Mouse (Mus musculus) bone marrow, adult 2 months (tissue): Measurements from ENCODE around the gene Sfxn2. TPM values are rescaled to one million over a fixed set of nuclear protein-coding genes. Genes with fewer than 3 reads are reported as not detected.

Experiments used
- H3K27ac ChIP-seq: fragments of 200-500 bp; 2 replicates; pipeline ENCODE4 v1.5.1; 2012; ENCODE audit warnings: low read depth, mild to moderate bottlenecking, control low read depth, inconsistent platforms, low read length; ENCODE audit not compliant: control insufficient read depth, poor library complexity, insufficient read depth
- H3K4me1 ChIP-seq: fragments of 200-500 bp; 2 replicates; pipeline ENCODE4 v1.6.1; 2011; ENCODE audit warnings: low read length; ENCODE audit not compliant: control insufficient read depth, insufficient read depth
- H3K4me3 ChIP-seq: fragments of 200-500 bp; replicated peaks from 2 replicates; pipeline ENCODE3; 2011; ENCODE audit warnings: mild to moderate bottlenecking, low read depth, low read length, control low read depth; ENCODE audit not compliant: control insufficient read depth
- CTCF ChIP-seq: fragments of 200-500 bp; IDR thresholded peaks from 2 replicates; pipeline ENCODE4 v1.5.1; 2011; ENCODE audit warnings: low read length, control low read depth; ENCODE audit not compliant: control insufficient read depth, insufficient read depth
- POLR2A ChIP-seq: fragments of 200-500 bp; IDR thresholded peaks from 2 replicates; pipeline ENCODE4 v1.6.1; 2011; ENCODE audit warnings: low read depth, mild to moderate bottlenecking, control low read depth, low read length, borderline replicate concordance; ENCODE audit not compliant: control insufficient read depth
- WGBS: fragments of 180-500 bp; shearing (Covaris S2); methylation state at CpG from one replicate; pipeline ENCODE4 v1.1.7; 2018; 5-methylcytosine and 5-hydroxymethylcytosine counted together
- polyA plus RNA-seq: library from polyadenylated mRNA; stranded (reverse); fragments of >200 nt; gene quantifications from 2 replicates; pipeline ENCODE4 v1.2.4, GENCODE M21; 2011; ENCODE audit warnings: low replicate concordance; ENCODE audit not compliant: missing spikeins, insufficient read depth, insufficient read length

Gene Sfxn2
- polyA plus RNA-seq, 1 experiment: 9.4 TPM

DNA sequence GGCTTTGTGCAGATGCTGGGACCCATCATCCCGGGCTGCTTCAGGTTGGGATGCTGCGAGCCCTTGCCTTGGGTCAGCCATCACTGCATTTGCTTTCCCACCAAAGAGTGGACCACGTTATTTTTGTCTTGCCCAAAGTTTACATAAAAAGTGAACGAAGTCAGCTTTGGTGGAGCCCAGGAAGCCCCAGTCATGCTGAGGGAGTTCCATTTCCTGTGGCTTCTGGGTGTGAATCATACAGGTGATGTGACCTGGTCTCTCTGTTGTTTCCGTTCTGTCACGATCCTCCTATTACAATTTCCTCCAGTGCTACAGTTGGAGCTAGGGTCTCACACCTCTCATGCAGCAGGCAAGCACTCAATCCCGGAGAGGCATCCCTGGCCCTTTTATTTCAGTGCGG, 44.2 kb downstream of the Sfxn2 start:
- H3K4me1 ChIP-seq: peaks cover 13% of the 10 kb centered on the region
- 71% methylated on average over 8 of the region's 8 CpGs for WGBS
- peak overlapping the region; percentile 97 for H3K27ac ChIP-seq

DNA sequence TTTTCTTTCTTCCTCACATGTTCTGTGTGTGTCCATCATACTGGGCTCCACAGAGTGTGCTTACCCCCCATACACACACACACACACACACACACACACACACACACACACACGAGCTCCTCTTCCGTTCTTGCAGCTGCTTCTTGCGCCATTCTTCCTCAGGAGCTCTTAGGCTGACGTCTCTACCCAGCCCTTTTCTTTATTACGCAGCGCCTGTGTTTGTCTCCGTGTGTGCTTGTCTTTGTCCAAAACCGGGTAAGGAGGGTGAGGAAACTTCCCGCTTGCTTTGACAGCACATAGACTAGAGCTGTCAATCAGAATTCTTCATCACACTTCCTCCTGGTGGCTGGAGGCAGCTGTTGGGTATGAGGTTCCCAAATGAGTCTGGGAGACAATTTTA, 45.2 kb downstream of the Sfxn2 start:
- no peak overlapping the region for H3K4me3 ChIP-seq
- WGBS: 36% methylated on average over 9 of the region's 9 CpGs
- TF ChIP-seq CTCF: no peak
- no peak for TF ChIP-seq POLR2A
- H3K27ac ChIP-seq: peak overlapping the region; percentile 97
- peaks cover 13% of the 10 kb centered on the region for H3K4me1 ChIP-seq

More for the DNA sequence above, 44.2 kb downstream of the Sfxn2 start:
- no peak overlapping the region for H3K4me3 ChIP-seq
- TF ChIP-seq POLR2A (no peak), CTCF (no peak)

DNA sequence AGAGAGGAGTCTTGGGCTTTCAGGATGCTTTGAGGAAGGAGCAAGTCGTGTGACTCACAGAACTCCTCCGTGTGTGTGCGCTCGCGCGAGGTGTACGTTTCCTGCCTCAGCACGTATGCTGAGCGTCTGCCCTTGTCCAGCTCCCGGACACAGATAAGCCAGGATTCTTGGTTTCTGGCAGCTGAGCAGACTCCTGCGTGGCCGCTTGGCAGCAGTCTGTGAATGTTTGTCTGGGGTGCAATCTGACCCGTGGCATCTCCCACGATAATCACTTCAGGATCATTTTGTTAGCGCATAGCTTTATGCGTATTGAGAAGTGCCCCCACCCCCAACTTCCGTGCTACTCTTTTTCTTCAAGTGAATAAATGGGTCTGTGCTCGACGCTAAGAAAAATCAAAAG, 45.8 kb downstream of the Sfxn2 start:
- no peak overlapping the region for H3K4me3 ChIP-seq
- H3K4me1 ChIP-seq: peaks cover 12% of the 10 kb centered on the region
- no peak for TF ChIP-seq POLR2A
- TF ChIP-seq CTCF: no peak
- H3K27ac ChIP-seq: peak overlapping the region; percentile 97
- 72% methylated on average over 19 of the region's 19 CpGs for WGBS

DNA sequence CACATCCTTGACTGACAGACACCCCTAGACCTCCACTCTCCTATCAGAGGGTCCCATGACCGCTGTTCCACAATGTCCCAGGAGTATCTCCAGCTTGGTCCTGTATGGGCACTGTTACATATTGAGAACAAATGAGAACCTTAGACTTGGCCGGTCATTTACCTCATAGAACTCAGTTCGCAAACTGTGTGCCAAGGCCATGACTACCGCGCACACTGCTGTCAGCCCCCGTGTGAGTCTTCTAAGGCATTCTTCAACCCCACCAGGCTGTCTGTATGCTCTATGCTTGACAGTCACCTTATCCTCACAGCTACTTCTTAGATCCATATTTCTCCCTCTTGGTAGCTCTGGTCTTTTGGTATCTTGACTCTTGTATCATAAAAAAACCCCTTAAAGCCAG, 46.4 kb downstream of the Sfxn2 start:
- H3K4me1 ChIP-seq: peaks cover 12% of the 10 kb centered on the region
- no peak for TF ChIP-seq CTCF
- TF ChIP-seq POLR2A: no peak
- no peak overlapping the region for H3K27ac ChIP-seq
- H3K4me3 ChIP-seq: no peak overlapping the region
- 89% methylated on average over 6 of the region's 6 CpGs for WGBS

DNA sequence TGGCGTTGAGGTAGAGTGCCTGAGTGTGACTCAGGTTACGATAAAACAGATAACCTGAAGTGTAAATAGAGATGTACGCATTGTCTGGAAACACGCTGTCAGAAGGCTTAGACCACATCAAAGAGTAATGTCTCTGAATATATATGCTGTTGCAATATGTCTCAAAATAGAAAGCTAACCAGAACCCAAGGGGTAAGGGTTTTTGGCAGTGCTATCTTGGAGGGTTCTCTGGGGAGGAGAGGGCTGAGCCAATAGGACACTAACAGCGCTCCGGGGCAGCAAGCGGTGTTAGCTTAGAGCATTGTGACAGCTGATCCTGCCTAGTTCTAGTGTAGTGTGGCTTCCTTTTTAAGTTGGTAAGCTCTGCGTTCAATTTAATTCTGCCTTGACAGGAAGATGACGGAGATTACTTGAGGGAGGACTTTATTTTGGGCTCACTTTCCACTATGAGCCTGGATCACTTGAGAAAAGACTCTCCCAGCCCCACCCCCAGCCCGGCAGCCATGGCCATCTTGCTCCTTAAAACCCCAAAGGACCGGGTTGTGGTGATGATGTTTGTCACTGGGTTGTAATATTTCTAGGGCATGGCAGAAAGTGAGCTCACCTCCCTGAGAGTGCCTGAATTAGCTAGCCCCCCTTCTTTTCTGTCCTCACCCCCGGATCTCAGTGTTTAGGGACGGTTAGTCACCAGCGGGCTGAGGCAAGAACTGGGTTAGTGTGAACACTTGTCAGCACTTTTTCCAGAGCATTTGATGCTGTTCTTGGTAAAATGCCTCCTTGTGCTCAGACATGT, 47.0 kb downstream of the Sfxn2 start:
- 67% methylated on average over 14 of the region's 14 CpGs for WGBS
- Histone ChIP-seq H3K4me3 (no peak overlapping the region), H3K4me1 (peaks cover 12% of the 10 kb centered on the region), H3K27ac (no peak overlapping the region)
- TF ChIP-seq CTCF (no peak), POLR2A (no peak)

DNA sequence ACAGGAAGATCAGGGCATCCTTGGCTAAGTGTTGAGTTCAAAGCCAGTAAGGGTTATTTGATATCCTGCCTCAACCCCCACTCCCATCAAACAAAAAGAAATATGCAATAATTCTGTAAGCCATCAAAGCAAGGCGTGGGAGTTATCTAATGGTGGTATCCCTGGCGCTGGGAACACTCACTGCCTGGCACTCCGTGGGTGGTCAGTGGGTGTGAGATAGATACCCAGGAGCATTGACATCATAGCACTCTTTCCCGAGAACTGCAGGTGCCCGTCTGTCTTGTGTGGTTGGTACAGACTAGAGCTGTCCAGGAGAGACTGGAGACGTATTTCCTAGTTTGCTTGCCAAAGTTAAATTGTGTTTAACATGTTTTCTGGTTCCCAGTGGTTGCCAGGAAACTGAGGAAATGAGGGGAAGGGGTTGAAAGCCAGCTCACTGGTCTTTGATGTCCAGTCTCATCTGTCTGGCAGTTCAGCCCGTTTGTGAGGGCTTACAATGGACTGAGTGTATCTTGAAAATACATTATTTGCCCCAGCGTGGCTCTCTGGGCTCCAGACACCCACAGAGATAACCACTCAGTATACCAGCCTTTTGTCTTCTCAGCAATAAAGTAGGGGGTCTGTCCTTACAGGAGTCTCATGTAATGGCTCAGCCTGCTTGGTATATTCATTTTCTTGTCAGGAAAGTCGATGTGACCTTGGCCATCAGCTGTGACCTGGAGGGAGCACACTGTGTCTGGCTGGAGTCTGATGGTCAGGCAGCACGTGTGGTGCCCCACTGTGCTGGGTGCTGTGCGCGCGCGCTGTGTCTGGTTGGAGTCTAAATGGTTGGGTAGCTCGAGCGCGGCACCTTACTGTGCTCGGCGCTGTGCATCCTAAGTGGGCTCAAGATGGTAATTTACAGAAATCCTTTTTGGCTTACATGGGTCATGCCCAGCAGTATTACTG, 48.3 kb downstream of the Sfxn2 start:
- WGBS: 85% methylated on average over 19 of the region's 19 CpGs
- H3K27ac ChIP-seq: no peak overlapping the region
- peaks cover 10% of the 10 kb centered on the region for H3K4me1 ChIP-seq
- TF ChIP-seq POLR2A (no peak), CTCF (no peak)
- H3K4me3 ChIP-seq: no peak overlapping the region

DNA sequence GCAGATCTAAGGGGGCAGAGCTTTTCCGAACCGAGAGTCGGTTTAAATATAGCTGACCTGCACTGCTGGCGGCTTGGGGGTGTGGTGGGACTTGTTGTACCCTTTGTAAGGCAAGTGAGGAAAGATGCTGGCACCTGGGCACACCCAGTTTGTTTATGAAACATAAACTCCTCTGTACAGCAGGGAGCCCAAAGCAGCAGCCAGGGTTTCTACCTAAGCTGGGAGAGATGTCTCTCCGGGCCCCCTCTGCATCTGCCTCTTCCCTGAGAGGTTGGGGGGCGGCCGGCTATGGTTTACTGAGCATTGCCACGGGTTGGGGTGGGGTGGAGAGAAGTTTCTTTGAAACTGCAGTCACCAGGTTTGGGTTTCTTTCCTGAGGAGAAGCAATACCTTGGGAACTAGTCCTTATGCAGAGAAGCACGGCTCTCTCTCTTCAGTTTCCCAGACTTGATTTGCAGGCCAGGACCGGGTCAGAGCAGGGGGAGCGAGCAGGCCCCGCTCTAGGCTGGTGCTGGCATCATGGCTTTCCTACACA, 49.6 kb downstream of the Sfxn2 start:
- Histone ChIP-seq H3K4me3 (no peak overlapping the region), H3K4me1 (peaks cover 8% of the 10 kb centered on the region), H3K27ac (no peak overlapping the region)
- TF ChIP-seq POLR2A (no peak), CTCF (no peak)
- 77% methylated on average over 12 of the region's 12 CpGs for whole genome bisulfite sequencing

DNA sequence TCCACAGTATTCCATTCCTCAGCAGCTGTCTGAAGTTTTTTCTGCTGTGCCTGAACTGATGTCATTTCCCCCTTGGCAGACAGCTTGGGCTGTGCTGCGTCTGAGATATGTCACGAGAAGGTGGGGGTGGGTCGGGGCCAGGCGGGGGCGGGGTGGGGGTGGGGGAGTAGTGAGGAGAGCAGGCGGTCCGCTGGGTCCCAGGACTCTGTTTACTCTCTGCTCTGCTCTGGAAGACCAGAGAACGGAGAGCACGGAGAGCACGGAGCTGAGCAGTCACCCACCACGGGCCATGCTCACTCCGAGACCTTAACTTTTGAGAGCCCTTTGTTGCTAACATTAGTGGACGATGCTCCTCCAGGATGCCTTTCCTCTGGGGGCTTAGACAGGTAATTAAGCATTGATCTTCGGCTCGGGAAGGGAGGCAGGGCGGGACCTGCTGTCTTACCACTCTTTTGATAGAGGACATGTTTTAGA, 50.1 kb downstream of the Sfxn2 start:
- H3K4me3 ChIP-seq: no peak overlapping the region
- WGBS: 68% methylated on average over 16 of the region's 16 CpGs
- peaks cover 5% of the 10 kb centered on the region for H3K4me1 ChIP-seq
- H3K27ac ChIP-seq: no peak overlapping the region
- TF ChIP-seq CTCF: no peak
- TF ChIP-seq POLR2A: no peak
